16 mouse cellular contexts compared by ENCODE assay signal in genomic region chr6:72882222-72882621, GRCm38 (mm10).
"Had no signal": no experiment of that assay in that cellular context is flagged by ENCODE, and none has a peak within 500 bp of the region (broad histone marks: within the 10 kb centered on the region; RNA-seq: fewer than 3 reads in every experiment).

No protein-coding gene starts in this region.

- H3K27me3 ChIP-seq: limb, embryonic 13.5 days; liver, embryonic 15.5 days; neural tube, embryonic 12.5 days; stomach, embryonic 15.5 days had no signal

- DNase-seq: kidney, adult 11 months; kidney, adult 9 months; kidney, postnatal 4 days; left cerebral cortex, postnatal 4 days; lung, embryonic 14.5 days; midbrain, embryonic 14.5 days; right cerebral cortex, postnatal 14 days; thymus, adult 2 months; thymus, postnatal 25 days had no signal

- H3K36me3 ChIP-seq: liver, embryonic 15.5 days; neural tube, embryonic 12.5 days had no signal

- H3K9ac ChIP-seq: limb, embryonic 13.5 days; liver, embryonic 15.5 days; lung, embryonic 14.5 days; neural tube, embryonic 12.5 days; stomach, embryonic 15.5 days had no signal

- H3K4me1 ChIP-seq: midbrain, embryonic 10.5 days had no signal

- H3K4me3 ChIP-seq: layer of hippocampus, adult 2 months; limb, embryonic 13.5 days; liver, embryonic 15.5 days; midbrain, embryonic 10.5 days; neural tube, embryonic 12.5 days; stomach, embryonic 15.5 days had no signal

- H3K4me2 ChIP-seq: limb, embryonic 13.5 days; neural tube, embryonic 12.5 days; stomach, embryonic 15.5 days had no signal

- H3K27ac ChIP-seq: kidney, postnatal 0 days; layer of hippocampus, adult 2 months; liver, embryonic 15.5 days; midbrain, embryonic 10.5 days; neural tube, embryonic 12.5 days; stomach, embryonic 15.5 days had no signal

- H3K9me3 ChIP-seq: limb, embryonic 13.5 days; liver, embryonic 15.5 days; neural tube, embryonic 12.5 days; stomach, embryonic 15.5 days had no signal
